Mouse (Mus musculus) ES-E14 (cell line): ENCODE data around the gene Slc38a3.

Source experiments
- CHD2 ChIP-seq: IDR thresholded peaks from 2 replicates; pipeline ENCODE4 v1.6.1; 2014; ENCODE audit warnings: mild to moderate bottlenecking, low read depth, low read length, inconsistent platforms
- HCFC1 ChIP-seq: IDR thresholded peaks from 2 replicates; pipeline ENCODE4 v1.6.1; 2012; ENCODE audit warnings: low read length, inconsistent platforms, borderline replicate concordance; ENCODE audit not compliant: insufficient read depth
- MAFK ChIP-seq: IDR thresholded peaks from 2 replicates; pipeline ENCODE4 v1.6.1; 2014; ENCODE audit warnings: mild to moderate bottlenecking, low read depth, low read length, inconsistent platforms; ENCODE audit not compliant: insufficient read depth
- ZC3H11A ChIP-seq: IDR thresholded peaks from 2 replicates; pipeline ENCODE4 v1.6.1; 2012; ENCODE audit warnings: low read depth, mild to moderate bottlenecking, inconsistent platforms, low read length, borderline replicate concordance
- ZNF384 ChIP-seq: IDR thresholded peaks from 2 replicates; pipeline ENCODE4 v1.6.1; 2012; ENCODE audit warnings: low read depth, low read length, inconsistent platforms

DNA sequence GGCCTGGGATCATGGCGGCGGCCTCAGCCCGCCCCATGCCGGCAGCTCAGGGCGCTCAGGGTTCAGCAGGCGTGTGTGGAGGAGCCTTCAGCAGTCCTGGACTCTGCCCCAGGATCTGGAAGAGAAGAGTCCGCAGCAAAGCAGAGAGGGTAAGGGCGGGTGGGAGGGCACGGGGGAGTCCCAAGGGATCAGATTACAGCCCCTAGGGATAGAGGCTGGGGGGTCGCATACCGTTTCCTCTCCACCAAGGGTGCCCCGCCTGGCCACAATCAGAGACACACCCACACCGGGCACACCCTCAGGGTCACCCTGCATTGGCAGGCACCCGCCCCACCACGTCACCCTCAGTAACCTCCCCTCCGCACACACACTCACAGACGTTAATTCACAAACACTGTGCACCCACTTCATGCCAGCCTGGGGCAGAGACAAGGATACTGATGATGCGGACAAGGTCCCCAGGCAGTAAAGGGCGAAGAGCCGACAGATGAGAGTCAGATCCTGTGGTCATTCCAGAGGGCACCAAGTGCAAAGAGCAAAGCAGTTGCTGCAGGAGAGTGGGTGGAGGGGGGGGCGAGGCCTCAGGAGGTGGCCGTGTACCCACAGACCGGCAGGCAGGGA lies 64.2 kb downstream of the Slc38a3 start:
- no peak for TF ChIP-seq CHD2
- no peak for TF ChIP-seq ZNF384
- TF ChIP-seq ZC3H11A: no peak
- no peak for TF ChIP-seq MAFK
- no peak for TF ChIP-seq HCFC1
